Mouse (Mus musculus) retina, adult 2 months (tissue): ENCODE results near the gene Gli2.

Experiments
- DNase-seq: peaks from one replicate; pipeline ENCODE4 v3.0.0-alpha.2; 2012; ENCODE audit warnings: low read depth, low spot score

Gene Gli2

DNA sequence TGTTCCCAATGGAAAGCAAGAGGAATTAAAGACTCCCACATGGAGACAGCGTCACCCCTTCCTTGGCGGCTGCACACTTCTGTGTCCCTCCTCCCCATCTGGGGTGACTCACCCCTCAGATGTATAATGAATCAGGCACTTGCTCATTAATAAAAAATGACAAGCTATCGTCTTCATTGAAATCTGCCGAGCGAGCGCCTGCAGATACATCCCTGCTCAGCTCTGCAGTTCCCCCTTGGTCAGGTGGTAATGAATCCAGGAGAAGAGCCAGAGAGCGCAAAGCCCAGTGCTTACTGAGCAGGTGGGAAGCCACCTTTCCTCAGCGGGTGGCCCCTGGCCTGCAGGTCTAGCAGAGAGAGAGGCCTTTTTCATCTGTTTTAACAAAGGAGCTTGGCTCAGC is 112.1 kb downstream of the Gli2 start:
- no peak for DNase-seq

DNA sequence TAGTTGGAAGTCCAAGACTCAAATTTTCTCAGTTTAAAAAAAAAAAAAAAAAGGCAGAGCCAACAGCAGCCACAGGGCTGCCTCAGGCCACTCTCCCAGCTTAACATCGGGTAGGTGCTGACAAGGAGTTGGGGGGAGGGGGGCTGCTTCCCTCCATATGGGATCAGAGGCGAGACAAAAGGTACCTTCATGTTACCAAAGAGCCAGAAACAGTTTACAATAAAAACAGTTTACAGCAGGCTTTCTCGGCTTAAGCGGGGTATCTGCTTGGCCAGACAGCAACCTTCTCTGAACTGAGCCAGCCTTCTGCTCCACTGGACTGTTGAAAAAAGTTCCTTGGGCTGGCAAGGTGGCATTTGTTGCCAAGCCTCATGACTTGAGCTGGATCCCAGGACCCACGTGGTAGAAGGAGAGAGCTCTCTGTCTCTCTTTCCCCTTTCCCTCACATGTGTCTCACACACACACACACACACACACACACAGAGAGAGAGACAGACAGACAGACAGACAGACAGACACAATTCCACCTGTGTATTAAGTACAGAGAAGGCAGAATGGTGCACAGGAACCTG is 113.1 kb downstream of the Gli2 start:
- DNase-seq: no peak

GRCm38 (mm10) chr1:118938206-118938605 is 115.2 kb downstream of the Gli2 start:
- no peak for DNase-seq

DNA sequence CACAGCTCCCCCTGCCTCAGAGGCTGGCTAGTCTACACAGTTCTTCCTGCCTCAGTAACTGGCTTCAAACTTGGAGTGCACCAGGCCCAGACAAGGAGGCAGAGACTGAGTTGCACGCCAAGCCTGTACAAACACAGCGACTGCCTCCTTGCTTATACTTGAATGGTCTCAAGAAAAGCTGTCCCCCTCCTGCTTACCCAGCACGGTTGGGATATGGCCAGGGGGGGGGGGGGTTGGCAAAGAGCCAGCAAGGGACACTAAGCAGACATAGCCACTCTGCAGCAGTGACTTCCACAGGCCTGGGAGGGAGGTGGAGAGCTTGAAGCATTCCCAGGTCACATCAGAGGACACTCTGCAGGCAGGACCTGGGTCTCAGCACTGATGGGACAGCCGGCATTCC is 117.3 kb downstream of the Gli2 start:
- no peak for DNase-seq

GRCm38 (mm10) chr1:118935518-118935917 is 117.9 kb downstream of the Gli2 start:
- no peak for DNase-seq

DNA sequence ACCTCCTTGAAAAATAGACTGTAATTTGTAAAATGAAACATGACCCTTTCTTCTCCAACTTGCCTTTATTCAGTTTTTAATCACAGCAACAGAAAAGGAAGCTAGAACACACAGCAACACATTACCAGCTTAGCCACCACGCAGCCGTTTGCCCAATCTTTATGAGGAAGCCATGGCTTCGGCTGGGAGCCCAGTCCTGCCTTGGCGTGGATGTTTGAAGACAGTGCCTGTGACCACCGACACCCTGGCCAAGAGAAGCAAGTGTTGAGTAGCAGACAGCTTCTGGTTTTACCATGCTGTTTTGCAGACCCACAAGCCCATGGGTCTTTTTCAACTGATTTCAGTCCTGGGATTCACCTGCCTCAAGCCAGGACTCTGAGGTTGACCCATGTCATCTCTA is 121.3 kb downstream of the Gli2 start:
- no peak for DNase-seq

DNA sequence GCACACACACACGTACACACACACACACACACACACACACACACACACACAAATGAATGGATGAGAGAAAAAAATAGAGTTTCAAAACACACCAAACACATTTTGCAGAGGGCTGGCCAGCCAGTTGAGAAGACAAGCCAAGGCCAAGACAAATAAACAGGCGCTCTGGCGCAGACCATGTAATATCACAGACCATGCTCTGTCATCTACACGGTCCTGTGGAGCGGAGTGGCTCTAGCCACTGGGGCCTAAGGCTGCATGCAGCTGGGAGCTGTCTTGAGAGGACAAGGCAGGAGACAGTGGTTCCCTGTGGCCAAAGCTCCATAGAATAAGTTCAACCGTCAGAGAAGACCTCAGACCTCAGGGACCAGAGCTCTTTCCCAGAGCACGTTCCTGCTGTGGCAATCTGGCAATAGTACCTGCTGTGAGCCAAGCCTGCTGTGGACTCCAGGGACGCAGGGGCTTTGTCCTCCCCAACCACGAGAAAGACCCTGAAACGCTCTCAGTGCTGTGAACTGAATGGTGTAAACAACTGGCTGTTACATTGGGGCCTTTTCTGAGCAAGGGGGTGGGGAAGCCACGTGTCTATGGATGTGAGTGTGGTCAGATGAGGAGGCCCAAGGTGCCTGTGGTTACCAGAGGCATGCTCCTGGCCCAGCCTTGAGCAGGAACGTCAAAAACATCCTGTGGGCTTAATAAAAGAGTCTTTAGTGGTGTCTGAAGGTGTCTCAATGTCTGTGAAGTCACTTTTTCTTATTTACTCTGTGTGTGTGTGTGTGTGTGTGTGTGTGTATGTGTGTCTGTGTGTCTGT is 125.7 kb downstream of the Gli2 start:
- no peak for DNase-seq

GRCm38 (mm10) chr1:118926556-118926955 is 126.9 kb downstream of the Gli2 start:
- no peak for DNase-seq

- DNase-seq: no peak
These were observed 131.2 kb downstream of the Gli2 start for GRCm38 (mm10) chr1:118922189-118922588.

DNA sequence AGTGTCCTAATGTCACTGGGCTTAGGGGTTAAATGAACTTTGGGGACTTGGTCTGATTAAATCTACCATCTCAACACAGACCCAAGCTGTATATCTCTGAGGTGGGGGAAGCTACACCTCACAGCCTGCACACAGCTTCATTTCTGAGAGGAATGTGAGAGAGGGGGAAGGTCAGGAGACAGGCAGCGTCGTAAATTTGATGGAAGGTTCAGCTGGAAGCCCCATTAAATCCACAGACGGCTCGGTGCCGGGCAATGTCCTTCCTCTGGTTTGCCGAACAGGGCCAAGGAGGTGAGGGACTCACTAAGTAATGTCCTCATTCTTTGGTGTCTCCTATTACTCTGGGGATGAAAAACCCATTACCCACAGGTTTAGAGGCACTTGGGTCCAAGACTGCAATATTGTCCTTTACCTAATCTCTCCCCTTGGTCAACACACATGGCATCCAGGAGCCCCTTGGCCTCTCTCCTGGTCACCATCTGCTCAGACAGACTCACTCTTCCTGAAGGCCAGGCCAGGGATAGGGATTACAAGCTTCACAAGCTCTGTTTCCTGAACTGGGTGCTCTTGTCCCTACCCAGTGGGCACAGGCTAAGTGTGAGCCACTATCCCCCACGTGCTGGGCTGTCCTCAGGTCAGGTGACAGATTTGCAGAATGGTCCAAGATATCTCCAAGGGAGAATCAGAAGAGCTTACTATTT is 135.7 kb downstream of the Gli2 start:
- DNase-seq: no peak

DNA sequence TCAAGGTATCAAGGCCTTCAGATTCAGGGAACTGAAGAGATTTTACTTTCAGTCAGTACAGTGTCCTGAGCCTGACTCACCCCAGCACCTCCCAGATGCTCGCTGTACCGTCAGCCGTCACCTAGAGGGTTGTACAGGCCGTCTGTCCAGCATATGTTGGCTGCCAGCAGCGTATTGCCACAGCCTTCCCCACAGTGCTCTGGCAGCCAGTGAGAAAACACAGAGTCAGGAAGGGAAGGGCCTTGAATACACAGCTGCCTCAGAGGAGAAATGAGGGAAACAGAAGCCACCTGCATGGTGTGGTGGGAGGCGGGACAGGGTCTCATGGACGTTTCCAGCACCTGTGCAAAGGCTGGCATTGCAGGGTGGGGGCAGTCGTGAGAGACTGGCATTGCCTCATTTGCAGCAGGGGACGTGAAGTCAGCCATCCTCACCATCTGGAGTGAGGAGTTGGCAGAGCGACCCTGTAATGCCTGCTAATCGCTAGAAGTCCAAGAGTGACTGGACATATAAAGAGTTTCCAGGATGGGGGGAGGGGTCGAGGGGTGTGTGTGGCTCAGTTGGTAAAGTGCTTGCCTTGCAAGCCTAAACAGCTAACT is 136.8 kb downstream of the Gli2 start:
- no peak for DNase-seq

DNA sequence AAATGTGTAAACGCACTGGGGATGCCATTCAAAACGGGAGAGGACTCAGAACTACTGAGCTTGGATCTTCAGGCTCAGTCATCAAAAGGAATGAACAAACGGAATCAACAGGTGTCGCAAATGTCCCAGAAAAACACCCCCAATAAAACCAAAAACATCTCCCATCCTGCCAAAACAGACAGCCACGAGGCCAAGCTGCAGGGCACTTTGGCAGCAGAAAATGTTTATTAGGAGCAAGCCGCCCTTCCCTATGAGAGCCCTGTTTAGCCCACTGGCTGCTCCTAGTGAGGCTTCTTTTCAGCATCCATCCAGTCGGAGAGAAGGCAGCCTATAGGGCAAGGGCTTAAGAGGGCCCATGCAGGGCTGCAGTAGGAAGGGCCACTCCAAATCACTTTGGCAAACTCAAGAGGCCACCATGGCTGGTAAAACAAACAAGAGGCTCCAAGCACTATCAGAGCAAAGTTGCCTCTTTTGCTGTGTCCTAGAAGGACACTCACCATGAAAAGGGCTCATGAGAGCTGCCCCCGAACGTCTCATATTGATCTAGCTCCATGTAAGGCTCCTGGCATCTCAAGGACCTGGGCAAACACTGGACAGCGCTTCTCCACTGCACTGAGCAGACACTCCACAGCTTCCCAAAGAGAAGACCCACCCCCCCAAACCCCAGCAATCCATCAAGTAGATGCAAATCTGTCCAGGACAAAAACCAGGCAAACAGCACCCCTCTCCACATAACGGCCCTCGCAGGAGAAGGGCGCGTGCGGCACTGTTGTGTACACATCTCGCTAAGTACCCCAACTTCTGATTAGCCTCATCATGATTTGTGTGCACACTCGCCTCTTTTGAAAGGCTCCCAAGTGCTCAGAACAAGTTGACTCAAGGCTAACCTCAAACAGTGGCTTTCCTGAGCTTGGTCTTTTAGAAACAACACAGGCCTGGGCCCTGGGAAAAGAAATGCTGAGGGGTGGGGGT is 139.7 kb downstream of the Gli2 start:
- no peak for DNase-seq

DNA sequence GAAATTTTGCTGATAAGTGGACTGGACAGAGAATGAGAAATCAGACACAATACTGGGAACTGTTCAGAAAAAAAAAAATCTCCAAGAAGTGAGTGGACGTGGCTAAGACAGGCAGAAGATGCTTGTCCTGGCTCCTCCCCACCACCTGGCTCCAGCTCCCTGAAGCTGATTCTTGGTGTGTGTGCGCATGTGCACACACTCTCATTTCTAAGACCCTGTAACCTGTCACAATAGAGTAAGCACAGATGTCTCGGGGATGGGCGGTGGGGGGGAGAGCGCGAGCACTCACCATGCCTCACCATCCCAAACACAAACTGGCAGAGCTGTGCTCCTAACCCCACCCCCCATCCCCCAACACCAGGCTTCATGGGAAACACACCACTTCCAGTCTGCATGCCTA is 140.5 kb downstream of the Gli2 start:
- no peak for DNase-seq

DNA sequence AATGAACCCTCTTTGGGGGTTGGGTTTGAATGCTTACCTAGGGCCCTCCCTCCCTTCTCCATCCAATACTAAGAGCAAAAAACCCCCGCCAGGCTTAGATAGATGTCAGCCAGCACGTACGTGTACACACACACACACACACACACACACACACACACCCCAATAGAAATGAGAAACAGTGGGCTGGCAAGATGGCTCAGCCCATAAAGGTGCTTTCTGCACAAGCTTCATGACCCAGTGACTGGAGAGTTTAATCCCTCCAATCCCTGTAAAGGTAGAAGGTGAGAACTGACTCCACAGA is 142.0 kb downstream of the Gli2 start:
- DNase-seq: no peak

DNA sequence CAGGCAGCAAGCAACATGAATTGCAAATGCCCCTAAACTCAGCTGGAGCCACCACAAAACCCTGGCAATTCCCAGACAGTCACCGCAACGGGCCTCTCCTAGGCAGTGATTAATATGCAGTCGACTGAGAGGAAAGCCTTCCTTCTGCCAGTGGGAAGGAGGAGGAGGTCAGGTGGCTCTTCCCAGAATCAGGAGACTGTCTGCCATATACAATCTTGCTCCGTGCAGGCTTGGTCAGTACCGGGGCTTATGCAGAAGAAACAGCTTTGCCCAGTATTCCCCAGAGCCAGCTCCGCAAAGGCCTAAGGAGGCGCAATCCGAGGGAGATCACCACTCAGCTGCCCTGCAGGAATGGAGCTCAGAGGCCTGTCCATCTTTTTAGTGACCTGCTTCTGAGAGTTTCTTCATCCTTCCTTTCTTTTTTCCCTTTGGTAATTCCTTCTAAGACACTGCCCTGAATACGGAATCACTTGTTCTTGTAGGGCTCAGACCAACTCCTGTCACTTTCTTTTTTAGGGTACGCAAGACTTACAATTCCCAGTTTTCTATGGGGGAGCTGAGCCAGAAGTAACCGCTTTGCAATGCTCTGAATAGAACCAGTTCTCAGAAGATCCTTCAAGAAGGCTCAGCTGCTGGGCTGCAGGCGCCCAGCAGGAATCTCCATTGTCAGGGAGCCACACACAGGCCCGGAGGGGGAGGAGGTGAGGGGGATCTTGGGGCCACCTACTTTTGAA is 142.6 kb downstream of the Gli2 start:
- DNase-seq: no peak

DNA sequence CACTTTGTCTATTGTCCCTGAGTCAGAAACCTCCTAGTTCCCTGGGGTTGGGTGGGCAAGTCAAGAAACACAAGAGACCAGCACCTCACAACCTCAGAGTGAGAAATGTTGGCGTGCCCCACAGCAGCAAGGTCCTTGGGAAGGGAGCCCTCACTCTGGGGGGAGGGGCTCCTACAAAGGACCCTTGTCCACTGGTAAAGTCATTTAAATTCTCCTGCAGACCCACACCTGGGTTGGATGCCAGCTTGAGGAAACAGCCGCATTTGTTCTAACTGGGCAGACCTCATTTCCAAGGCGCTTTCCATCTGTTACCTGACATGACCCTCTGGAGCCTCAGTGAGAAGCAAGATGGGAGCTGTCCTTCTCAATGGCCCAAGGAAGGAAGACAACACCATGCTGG is 144.4 kb downstream of the Gli2 start:
- DNase-seq: no peak

DNA sequence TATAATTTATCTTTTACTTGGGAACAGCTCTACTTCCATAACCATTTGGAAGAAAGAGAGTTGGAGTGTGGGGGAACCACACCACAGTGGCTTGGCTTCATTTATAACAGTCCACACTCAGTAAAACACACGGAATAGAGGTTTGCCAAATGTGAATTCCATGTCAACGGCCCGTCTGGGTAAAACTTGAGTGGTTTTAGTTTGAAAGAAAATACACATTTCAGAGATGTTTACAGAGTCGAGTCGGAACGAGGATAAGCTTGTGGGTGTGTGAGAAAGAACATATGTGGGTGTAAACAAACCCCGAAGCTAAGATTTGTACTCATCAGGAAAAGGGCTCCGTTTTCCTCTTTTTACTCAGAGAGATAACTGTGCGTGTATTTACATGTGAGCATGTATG is 145.8 kb downstream of the Gli2 start:
- no peak for DNase-seq

DNA sequence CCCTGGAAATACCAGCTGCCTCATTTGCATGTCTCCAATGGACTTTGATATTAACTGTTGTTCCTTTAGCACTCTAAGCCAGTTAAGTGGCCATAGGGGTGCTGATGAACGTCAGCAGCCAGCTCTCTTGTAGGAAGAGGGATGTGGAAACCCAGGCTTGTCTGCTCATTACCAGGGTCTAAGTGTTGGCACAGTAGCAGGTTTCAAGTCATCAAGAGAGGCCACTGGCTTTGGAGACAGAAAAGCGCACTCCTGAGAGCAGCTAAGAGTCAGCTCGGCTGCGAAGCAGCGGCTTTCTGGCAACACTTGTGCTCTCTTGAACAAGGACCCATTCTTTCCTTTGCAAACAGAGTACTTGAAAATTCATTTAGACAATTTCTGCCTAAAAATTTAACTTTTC is 148.1 kb downstream of the Gli2 start:
- DNase-seq: no peak

- no peak for DNase-seq
These were observed 148.5 kb downstream of the Gli2 start for GRCm38 (mm10) chr1:118904909-118905308.

GRCm38 (mm10) chr1:118904431-118904830 is 149.0 kb downstream of the Gli2 start:
- DNase-seq: no peak

- DNase-seq: no peak
These were observed 149.7 kb downstream of the Gli2 start for GRCm38 (mm10) chr1:118903742-118904141.
